ENCODE assay signal across 8 mouse cellular contexts in genomic region chr9:64386466-64387211, GRCm38 (mm10). TPM values are rescaled to one million over a fixed set of nuclear protein-coding genes. Genes with fewer than 3 reads are reported as not detected.
DNase-seq lines count a peak whose midpoint lies in the region; ATAC-seq and TF ChIP-seq lines count a peak whose summit lies in the region.

No protein-coding gene starts in this region.

- H3K9me3 ChIP-seq in kidney, embryonic 14.5 days (ENCODE audit: control insufficient read depth, low read length) = no peaks in the 10 kb centered on the region
- H3K9me3 ChIP-seq in forebrain, embryonic 13.5 days (replicated peaks) = no peaks in the 10 kb centered on the region
- H3K9me3 ChIP-seq in limb, embryonic 14.5 days (ENCODE audit: control insufficient read depth, low read length) = no peaks in the 10 kb centered on the region
- no peaks in the 10 kb centered on the region for H3K9me3 ChIP-seq in stomach, embryonic 16.5 days (replicated peaks; ENCODE audit: control insufficient read depth, low read length)

- peak overlapping the region; percentile 61 for H3K4me3 ChIP-seq in kidney, embryonic 14.5 days (ENCODE audit: low read length)
- peak overlapping the region; percentile 63 for H3K4me3 ChIP-seq in forebrain, embryonic 13.5 days
- H3K4me3 ChIP-seq in limb, embryonic 14.5 days (replicated peaks; ENCODE audit: low read length) = peak overlapping the region; percentile 51
- H3K4me3 ChIP-seq in stomach, embryonic 16.5 days (replicated peaks; ENCODE audit: low read length) = peak overlapping the region; percentile 58

- H3K4me2 ChIP-seq in kidney, embryonic 14.5 days (replicated peaks; ENCODE audit: low read depth, low read length) = peak overlapping the region; percentile 98
- peak overlapping the region; percentile 100 for H3K4me2 ChIP-seq in forebrain, embryonic 13.5 days
- H3K4me2 ChIP-seq in limb, embryonic 14.5 days (replicated peaks; ENCODE audit: low read depth, low read length, severe bottlenecking) = peak overlapping the region; percentile 98
- H3K4me2 ChIP-seq in stomach, embryonic 16.5 days (ENCODE audit: low read depth, low read length) = peak overlapping the region; percentile 99

- no peak for DNase-seq in kidney, postnatal 10 days
- peak; percentile 88 for DNase-seq in cerebellum, adult 11-12 months
- DNase-seq in limb, embryonic 14.5 days (ENCODE audit: low spot score) = no peak
- DNase-seq in frontal cortex, postnatal 25 days (ENCODE audit: low spot score in 2 of 2) = no peak
- no peak for DNase-seq in MN1 (ENCODE audit: low spot score)

- peak overlapping the region; percentile 51; the same call in 1 of the 2 replicates for H3K9ac ChIP-seq in kidney, embryonic 14.5 days (ENCODE audit: low read depth, low read length)
- H3K9ac ChIP-seq in forebrain, embryonic 13.5 days = peak overlapping the region; percentile 78
- no peak overlapping the region for H3K9ac ChIP-seq in limb, embryonic 14.5 days (ENCODE audit: low read depth, low read length, severe bottlenecking)
- H3K9ac ChIP-seq in stomach, embryonic 16.5 days (ENCODE audit: low read length) = peak overlapping the region; percentile 66; the same call in 1 of the 2 replicates

- H3K27ac ChIP-seq in kidney, embryonic 14.5 days (ENCODE audit: low read depth, low read length) = no peak overlapping the region
- H3K27ac ChIP-seq in forebrain, embryonic 13.5 days = no peak overlapping the region
- no peak overlapping the region for H3K27ac ChIP-seq in limb, embryonic 14.5 days (replicated peaks; ENCODE audit: low read depth, low read length)
- H3K27ac ChIP-seq in stomach, embryonic 16.5 days (ENCODE audit: low read length) = no peak overlapping the region

- no peaks in the 10 kb centered on the region for H3K36me3 ChIP-seq in kidney, embryonic 14.5 days (ENCODE audit: control insufficient read depth, insufficient read depth, low read length)
- no peaks in the 10 kb centered on the region for H3K36me3 ChIP-seq in forebrain, embryonic 13.5 days (ENCODE audit: poor library complexity, severe bottlenecking)
- H3K36me3 ChIP-seq in limb, embryonic 14.5 days (ENCODE audit: control insufficient read depth, insufficient read depth, low read length) = no peaks in the 10 kb centered on the region
- no peaks in the 10 kb centered on the region for H3K36me3 ChIP-seq in stomach, embryonic 16.5 days (ENCODE audit: control insufficient read depth, insufficient read depth, low read length)

- H3K4me1 ChIP-seq in kidney, embryonic 14.5 days (ENCODE audit: control insufficient read depth, insufficient read depth, low read length) = peaks cover 9% of the 10 kb centered on the region
- peaks cover 30% of the 10 kb centered on the region for H3K4me1 ChIP-seq in forebrain, embryonic 13.5 days
- peaks cover 19% of the 10 kb centered on the region; the same call in 1 of the 2 replicates for H3K4me1 ChIP-seq in limb, embryonic 14.5 days (ENCODE audit: control insufficient read depth, insufficient read depth, low read length)
- H3K4me1 ChIP-seq in stomach, embryonic 16.5 days (ENCODE audit: control insufficient read depth, insufficient read depth, low read length) = peaks cover 9% of the 10 kb centered on the region

- no peak for ATAC-seq in kidney, embryonic 14.5 days (ENCODE audit: low FRiP score, low TSS enrichment)
- no peak for ATAC-seq in forebrain, embryonic 13.5 days
- ATAC-seq in limb, embryonic 14.5 days (ENCODE audit: low FRiP score, low read depth) = no peak
- no peak for ATAC-seq in stomach, embryonic 16.5 days (ENCODE audit: insufficient read depth, low FRiP score)

- no peak for TF ChIP-seq POLR2A in limb, embryonic 14.5 days (IDR thresholded peaks at IDR 0.05; ENCODE audit: borderline replicate concordance, extremely low read depth, insufficient read depth, insufficient read length)

- 1% methylated on average over 45 of the region's 45 CpGs for WGBS in kidney, embryonic 14.5 days
- WGBS in forebrain, embryonic 13.5 days = 2% methylated on average over 45 of the region's 45 CpGs
- WGBS in limb, embryonic 14.5 days = 1% methylated on average over 45 of the region's 45 CpGs
- 2% methylated on average over 45 of the region's 45 CpGs for WGBS in stomach, embryonic 16.5 days

- peaks cover 46% of the 10 kb centered on the region for H3K27me3 ChIP-seq in kidney, embryonic 14.5 days (ENCODE audit: control insufficient read depth, insufficient read depth, low read length)
- H3K27me3 ChIP-seq in forebrain, embryonic 13.5 days = peaks cover 70% of the 10 kb centered on the region
- H3K27me3 ChIP-seq in limb, embryonic 14.5 days (ENCODE audit: control insufficient read depth, insufficient read depth, low read length) = peaks cover 41% of the 10 kb centered on the region
- peaks cover 41% of the 10 kb centered on the region for H3K27me3 ChIP-seq in stomach, embryonic 16.5 days (ENCODE audit: control insufficient read depth, insufficient read depth, low read length)

RNA-seq across cellular contexts. Expression of gene Megf11, which starts 1.2 kb away (rescaled TPM):
- 3.3 and 3.7 TPM in 2 replicates for polyA plus RNA-seq in kidney, embryonic 14.5 days (2014; fragmentation: Nextera tagmentation; extraction: Ambion mirVana)
- polyA plus RNA-seq in forebrain, embryonic 13.5 days (2015; fragmentation: Nextera tagmentation; extraction: Ambion mirVana) = 5.2 and 6.4 TPM in 2 replicates
- 0.80 and 0.91 TPM in 2 replicates for polyA plus RNA-seq in limb, embryonic 14.5 days (2012; rRNA removed)
- polyA plus RNA-seq in limb, embryonic 14.5 days (2014; fragmentation: Nextera tagmentation; extraction: Ambion mirVana) = 1.0 and 1.1 TPM in 2 replicates
- polyA plus RNA-seq in stomach, embryonic 16.5 days (2015; fragmentation: Nextera tagmentation; extraction: Ambion mirVana) = 1.2 TPM in 2 replicates

RNA-seq across cellular contexts. Expression of gene Dis3l, which starts 45.6 kb away (rescaled TPM):
- polyA plus RNA-seq in kidney, embryonic 14.5 days (2014; fragmentation: Nextera tagmentation; extraction: Ambion mirVana) = 11.9 and 24.6 TPM in 2 replicates
- polyA plus RNA-seq in forebrain, embryonic 13.5 days (2015; fragmentation: Nextera tagmentation; extraction: Ambion mirVana) = 19.4 and 21.7 TPM in 2 replicates
- 15.8 and 19.1 TPM in 2 replicates for polyA plus RNA-seq in limb, embryonic 14.5 days (2012; rRNA removed)
- polyA plus RNA-seq in limb, embryonic 14.5 days (2014; fragmentation: Nextera tagmentation; extraction: Ambion mirVana) = 19.9 and 20.9 TPM in 2 replicates
- polyA plus RNA-seq in stomach, embryonic 16.5 days (2015; fragmentation: Nextera tagmentation; extraction: Ambion mirVana) = 17.6 and 20.4 TPM in 2 replicates
